Mouse (Mus musculus): Measurements from ENCODE around the gene Dennd6a. TPM values are rescaled to one million over a fixed set of nuclear protein-coding genes. Genes with fewer than 3 reads are reported as not detected.

Gene Dennd6a
- polyA plus RNA-seq, 1 experiment, result 3.7 TPM

DNA sequence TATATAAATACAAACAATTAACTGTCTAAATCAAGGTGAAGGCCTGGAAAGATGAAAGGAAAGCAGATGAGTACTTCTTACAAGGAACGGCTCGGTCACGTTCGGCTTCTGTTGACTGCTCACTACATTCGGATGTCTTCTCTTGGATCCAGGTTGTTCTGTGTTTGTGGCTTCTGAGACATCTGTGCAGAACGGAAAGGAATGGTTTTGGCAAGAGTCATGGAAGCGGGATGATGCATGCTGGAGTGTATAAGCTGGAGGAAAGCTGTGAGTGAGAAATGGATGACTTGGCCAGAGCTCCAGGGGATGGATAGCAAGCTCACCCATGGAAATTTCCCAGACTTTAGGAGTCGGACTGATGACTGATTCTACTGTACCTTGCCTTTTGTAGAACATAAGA is 22.9 kb upstream of the Dennd6a start:
- TF ChIP-seq CTCF (IDR thresholded peaks at IDR 0.05; ENCODE audit: control insufficient read depth, insufficient read depth, insufficient replicate concordance, low read depth, low read length), result no peak
- no peak for TF ChIP-seq POLR2A (IDR thresholded peaks at IDR 0.05; ENCODE audit: control insufficient read depth, low read depth, low read length)
- no peaks in the 10 kb centered on the region for H3K4me1 ChIP-seq (ENCODE audit: control insufficient read depth, insufficient read depth, low read length)
- H3K36me3 ChIP-seq (ENCODE audit: control insufficient read depth, insufficient read depth, low read length), result no peaks in the 10 kb centered on the region
- H3K27ac ChIP-seq (ENCODE audit: control insufficient read depth, insufficient read depth, low read depth, low read length), result no peak overlapping the region
- no peak overlapping the region for H3K4me3 ChIP-seq (ENCODE audit: control insufficient read depth, low read depth, low read length)
- no peaks in the 10 kb centered on the region for H3K27me3 ChIP-seq (ENCODE audit: control insufficient read depth, insufficient read depth, low read length)

GRCm38 (mm10) chr14:26552441-26552840 is 21.2 kb upstream of the Dennd6a start:
- Histone ChIP-seq H3K36me3 (ENCODE audit: control insufficient read depth, insufficient read depth, low read length) (no peaks in the 10 kb centered on the region), H3K4me1 (ENCODE audit: control insufficient read depth, insufficient read depth, low read length) (no peaks in the 10 kb centered on the region), H3K27me3 (ENCODE audit: control insufficient read depth, insufficient read depth, low read length) (no peaks in the 10 kb centered on the region), H3K27ac (ENCODE audit: control insufficient read depth, insufficient read depth, low read depth, low read length) (no peak overlapping the region), H3K4me3 (ENCODE audit: control insufficient read depth, low read depth, low read length) (no peak overlapping the region)
- TF ChIP-seq CTCF (IDR thresholded peaks at IDR 0.05; ENCODE audit: control insufficient read depth, insufficient read depth, insufficient replicate concordance, low read depth, low read length) (no peak), POLR2A (IDR thresholded peaks at IDR 0.05; ENCODE audit: control insufficient read depth, low read depth, low read length) (no peak)

DNA sequence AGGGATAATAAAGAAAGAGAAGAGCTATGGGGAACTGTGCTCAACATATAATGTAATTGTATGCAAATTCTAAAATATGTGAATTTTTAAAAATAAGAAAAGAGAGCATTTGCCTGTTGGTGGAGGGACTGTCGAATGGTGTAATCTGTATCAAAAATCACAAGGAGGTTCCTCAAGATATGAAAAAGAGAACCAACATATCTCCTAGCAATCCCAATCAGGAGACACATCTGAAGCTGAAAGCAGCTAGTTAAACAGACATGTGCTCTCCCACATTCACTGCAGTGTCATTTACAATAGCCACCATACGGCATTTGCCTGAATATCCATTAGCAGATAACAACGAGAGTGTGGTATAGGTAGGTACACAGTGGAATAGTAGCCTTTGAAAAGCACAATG is 20.8 kb upstream of the Dennd6a start:
- H3K4me3 ChIP-seq (ENCODE audit: control insufficient read depth, low read depth, low read length), result no peak overlapping the region
- H3K36me3 ChIP-seq (ENCODE audit: control insufficient read depth, insufficient read depth, low read length), result no peaks in the 10 kb centered on the region
- H3K27me3 ChIP-seq (ENCODE audit: control insufficient read depth, insufficient read depth, low read length), result no peaks in the 10 kb centered on the region
- no peak for TF ChIP-seq POLR2A (IDR thresholded peaks at IDR 0.05; ENCODE audit: control insufficient read depth, low read depth, low read length)
- no peak for TF ChIP-seq CTCF (IDR thresholded peaks at IDR 0.05; ENCODE audit: control insufficient read depth, insufficient read depth, insufficient replicate concordance, low read depth, low read length)
- no peaks in the 10 kb centered on the region for H3K4me1 ChIP-seq (ENCODE audit: control insufficient read depth, insufficient read depth, low read length)
- H3K27ac ChIP-seq (ENCODE audit: control insufficient read depth, insufficient read depth, low read depth, low read length), result no peak overlapping the region

- no peak overlapping the region for H3K4me3 ChIP-seq (ENCODE audit: control insufficient read depth, low read depth, low read length)
- no peak overlapping the region for H3K27ac ChIP-seq (ENCODE audit: control insufficient read depth, insufficient read depth, low read depth, low read length)
- H3K36me3 ChIP-seq (ENCODE audit: control insufficient read depth, insufficient read depth, low read length), result no peaks in the 10 kb centered on the region
- no peak for TF ChIP-seq POLR2A (IDR thresholded peaks at IDR 0.05; ENCODE audit: control insufficient read depth, low read depth, low read length)
- TF ChIP-seq CTCF (IDR thresholded peaks at IDR 0.05; ENCODE audit: control insufficient read depth, insufficient read depth, insufficient replicate concordance, low read depth, low read length), result no peak
- no peaks in the 10 kb centered on the region; the same call in 1 of the 2 replicates for H3K4me1 ChIP-seq (ENCODE audit: control insufficient read depth, insufficient read depth, low read length)
- H3K27me3 ChIP-seq (ENCODE audit: control insufficient read depth, insufficient read depth, low read length), result no peaks in the 10 kb centered on the region
Observed at GRCm38 (mm10) chr14:26557581-26557980, 16.1 kb upstream of the Dennd6a start.

DNA sequence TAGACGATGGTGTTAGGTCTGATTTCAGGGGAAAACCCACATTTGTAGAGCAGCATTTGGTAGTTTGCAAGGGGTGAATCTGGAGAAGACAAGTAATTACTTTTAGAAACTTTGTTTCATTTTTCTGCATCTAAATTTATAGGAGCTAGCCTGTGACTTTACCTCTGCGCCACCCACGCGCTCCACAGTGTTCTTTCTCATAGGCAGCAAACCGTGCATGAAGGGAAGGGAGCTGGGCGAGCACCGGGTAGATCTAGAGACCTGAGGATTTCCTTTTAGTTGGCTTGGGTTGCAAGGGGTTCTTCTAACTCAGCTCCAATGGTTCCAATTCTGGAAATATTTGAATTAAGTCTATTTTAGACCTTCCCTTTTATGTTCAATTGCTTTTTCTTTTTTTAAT is 15.1 kb upstream of the Dennd6a start:
- H3K27ac ChIP-seq (ENCODE audit: control insufficient read depth, insufficient read depth, low read depth, low read length), result no peak overlapping the region
- no peak overlapping the region for H3K4me3 ChIP-seq (ENCODE audit: control insufficient read depth, low read depth, low read length)
- no peak for TF ChIP-seq POLR2A (IDR thresholded peaks at IDR 0.05; ENCODE audit: control insufficient read depth, low read depth, low read length)
- TF ChIP-seq CTCF (IDR thresholded peaks at IDR 0.05; ENCODE audit: control insufficient read depth, insufficient read depth, insufficient replicate concordance, low read depth, low read length), result no peak
- no peaks in the 10 kb centered on the region; the same call in 1 of the 2 replicates for H3K4me1 ChIP-seq (ENCODE audit: control insufficient read depth, insufficient read depth, low read length)
- no peaks in the 10 kb centered on the region for H3K36me3 ChIP-seq (ENCODE audit: control insufficient read depth, insufficient read depth, low read length)
- no peaks in the 10 kb centered on the region for H3K27me3 ChIP-seq (ENCODE audit: control insufficient read depth, insufficient read depth, low read length)

- Histone ChIP-seq H3K27ac (ENCODE audit: control insufficient read depth, insufficient read depth, low read depth, low read length) (no peak overlapping the region), H3K27me3 (ENCODE audit: control insufficient read depth, insufficient read depth, low read length) (no peaks in the 10 kb centered on the region), H3K36me3 (ENCODE audit: control insufficient read depth, insufficient read depth, low read length) (no peaks in the 10 kb centered on the region), H3K4me3 (ENCODE audit: control insufficient read depth, low read depth, low read length) (no peak overlapping the region), H3K4me1 (ENCODE audit: control insufficient read depth, insufficient read depth, low read length) (no peaks in the 10 kb centered on the region; the same call in 1 of the 2 replicates)
- TF ChIP-seq CTCF (IDR thresholded peaks at IDR 0.05; ENCODE audit: control insufficient read depth, insufficient read depth, insufficient replicate concordance, low read depth, low read length) (no peak), POLR2A (IDR thresholded peaks at IDR 0.05; ENCODE audit: control insufficient read depth, low read depth, low read length) (no peak)
Observed at GRCm38 (mm10) chr14:26562247-26562646, 11.4 kb upstream of the Dennd6a start.

DNA sequence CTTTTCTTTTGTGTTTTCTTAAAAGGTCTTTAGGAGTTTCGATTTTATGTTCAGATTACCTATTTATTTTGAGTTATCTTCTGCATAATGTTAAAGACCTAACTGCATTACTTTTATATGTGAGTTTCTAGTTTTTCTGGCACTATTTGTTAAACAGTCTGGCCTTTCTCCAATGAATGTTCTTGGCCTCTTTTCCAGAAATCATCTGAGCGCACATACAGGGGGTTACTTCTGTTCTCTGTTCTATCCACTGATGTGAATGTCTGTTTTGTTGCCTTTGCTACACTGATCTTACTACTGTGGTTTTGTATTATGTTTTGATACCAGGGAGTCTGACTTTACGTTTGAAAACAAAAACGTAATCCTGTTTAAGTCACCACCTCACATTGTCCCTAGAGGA is 3.8 kb upstream of the Dennd6a start:
- no peak overlapping the region for H3K4me3 ChIP-seq (ENCODE audit: control insufficient read depth, low read depth, low read length)
- no peaks in the 10 kb centered on the region for H3K4me1 ChIP-seq (ENCODE audit: control insufficient read depth, insufficient read depth, low read length)
- no peak for TF ChIP-seq CTCF (IDR thresholded peaks at IDR 0.05; ENCODE audit: control insufficient read depth, insufficient read depth, insufficient replicate concordance, low read depth, low read length)
- no peak for TF ChIP-seq POLR2A (IDR thresholded peaks at IDR 0.05; ENCODE audit: control insufficient read depth, low read depth, low read length)
- H3K27ac ChIP-seq (ENCODE audit: control insufficient read depth, insufficient read depth, low read depth, low read length), result no peak overlapping the region
- H3K27me3 ChIP-seq (ENCODE audit: control insufficient read depth, insufficient read depth, low read length), result no peaks in the 10 kb centered on the region
- H3K36me3 ChIP-seq (ENCODE audit: control insufficient read depth, insufficient read depth, low read length), result no peaks in the 10 kb centered on the region
